In the genomic region with DNA sequence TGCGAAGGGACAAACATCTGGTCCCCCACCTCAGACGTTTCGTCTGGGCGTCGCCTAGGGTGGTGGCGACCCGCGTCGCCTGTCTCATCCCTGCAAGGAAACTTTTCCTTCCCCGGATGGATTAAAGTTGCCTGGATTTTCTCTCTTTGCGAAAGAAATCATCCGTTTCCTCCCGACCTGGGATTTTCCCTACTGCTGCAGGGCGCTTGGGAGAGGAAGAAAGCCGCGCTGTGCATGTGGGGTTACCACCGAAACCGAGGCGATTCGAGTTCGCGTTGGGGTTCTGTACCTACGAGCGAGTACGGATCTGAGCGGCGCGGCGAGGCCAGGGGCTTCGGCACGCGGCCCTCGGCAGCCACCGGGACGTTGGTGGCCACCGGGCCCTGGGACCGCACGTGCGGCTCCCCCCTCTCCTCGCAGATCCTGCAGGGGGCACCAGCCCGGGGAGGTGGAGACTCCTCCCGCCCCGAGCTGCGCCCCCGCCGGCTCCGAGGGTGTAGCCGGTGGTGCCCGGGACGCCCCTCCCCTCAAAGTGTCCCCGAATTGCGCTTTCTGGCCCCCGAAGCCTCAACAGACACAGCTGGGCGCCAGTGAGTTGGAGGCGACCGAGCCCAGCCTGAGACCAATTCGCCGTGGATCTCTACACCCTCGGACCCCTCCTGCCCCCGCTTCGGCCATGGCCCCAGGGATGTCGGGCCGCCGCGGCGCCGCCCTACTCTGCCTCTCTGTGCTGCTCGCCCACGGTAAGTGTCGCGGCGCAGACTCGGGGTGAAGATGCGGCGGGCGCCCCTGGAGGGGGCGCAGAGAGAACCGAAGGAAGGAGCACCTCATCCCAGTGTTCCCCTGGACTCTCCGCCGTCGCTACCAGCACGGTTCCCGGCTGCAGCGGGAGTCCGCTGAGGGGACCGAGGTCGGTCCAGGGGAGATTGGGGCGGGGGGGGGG, we compare ENCODE assay signal across 8 mouse cellular contexts. TPM values are rescaled to one million over a fixed set of nuclear protein-coding genes. Genes with fewer than 3 reads are reported as not detected.
DNase-seq lines count a peak whose midpoint lies in the region; ATAC-seq and TF ChIP-seq lines count a peak whose summit lies in the region.

TSS of gene Tmem132e (plus strand) at position 530 of the 943 bp plus-strand sequence.

- TF ChIP-seq POLR2A in spleen, adult 2 months (IDR thresholded peaks at IDR 0.05; ENCODE audit: low read depth, low read length): no peak

- H3K9ac ChIP-seq in heart, embryonic 14.5 days (ENCODE audit: low read length): peak within 1 kb of the TSS; percentile 54; the same call in 1 of the 2 replicates
- peak within 1 kb of the TSS; percentile 40; the same call in 1 of the 2 replicates for H3K9ac ChIP-seq in limb, embryonic 11.5 days (ENCODE audit: low read length)

- H3K27me3 ChIP-seq in spleen, adult 2 months (ENCODE audit: control insufficient read depth, insufficient read depth, low read length): peaks cover 33% of the 10 kb centered on the region
- peaks cover 94% of the 10 kb centered on the region for H3K27me3 ChIP-seq in heart, embryonic 14.5 days (ENCODE audit: control insufficient read depth, insufficient read depth, low read length)
- H3K27me3 ChIP-seq in limb, embryonic 11.5 days (ENCODE audit: control insufficient read depth, insufficient read depth, low read length): peaks cover 72% of the 10 kb centered on the region

- no peak for ATAC-seq in heart, embryonic 14.5 days (ENCODE audit: insufficient number of reproducible peaks, insufficient read depth, low FRiP score, low read depth)
- ATAC-seq in limb, embryonic 11.5 days (ENCODE audit: insufficient number of reproducible peaks, low FRiP score, low TSS enrichment, low read depth): peak; percentile 37; the same call in 1 of the 2 replicates

- no peak for TF ChIP-seq CTCF in spleen, adult 2 months (IDR thresholded peaks at IDR 0.05; ENCODE audit: extremely low read depth, insufficient read depth, insufficient read length, insufficient replicate concordance)

- peak within 1 kb of the TSS; percentile 90 for H3K4me2 ChIP-seq in heart, embryonic 14.5 days (ENCODE audit: low read length)
- H3K4me2 ChIP-seq in limb, embryonic 11.5 days (ENCODE audit: low read depth, severe bottlenecking): peak within 1 kb of the TSS; percentile 96

- H3K27ac ChIP-seq in spleen, adult 2 months (ENCODE audit: insufficient read depth, low read length): no peak within 1 kb of the TSS
- no peak within 1 kb of the TSS for H3K27ac ChIP-seq in heart, embryonic 14.5 days (replicated peaks in 1 of 2; ENCODE audit: control insufficient read depth in 1 of 2, insufficient read depth in 1 of 2, low read depth in 2 of 2, low read length in 2 of 2)
- no peak within 1 kb of the TSS for H3K27ac ChIP-seq in limb, embryonic 11.5 days (replicated peaks; ENCODE audit: low read depth, low read length)

- 2% methylated on average over 86 of the region's 88 CpGs for WGBS in spleen, adult 2 months
- under 1% methylated on average over 73 of the region's 88 CpGs for WGBS in heart, embryonic 14.5 days
- WGBS in limb, embryonic 11.5 days: under 1% methylated on average over 77 of the region's 88 CpGs

- H3K4me3 ChIP-seq in spleen, adult 2 months (ENCODE audit: extremely low read depth, insufficient read depth, insufficient read length): peak within 1 kb of the TSS; percentile 50
- peak within 1 kb of the TSS; percentile 47 for H3K4me3 ChIP-seq in heart, embryonic 14.5 days (ENCODE audit: control insufficient read depth in 1 of 2, insufficient read depth in 1 of 2, low read depth in 1 of 2, low read length in 2 of 2)
- peak within 1 kb of the TSS; percentile 49 for H3K4me3 ChIP-seq in limb, embryonic 11.5 days (ENCODE audit: low read depth, low read length)

- peak; percentile 23 for DNase-seq in cerebellum, adult 11 months
- DNase-seq in cerebellum, adult 11-12 months: no peak
- DNase-seq in spleen, adult 2 months (ENCODE audit: low read depth in 1 of 2, low spot score in 2 of 2): peak in 1 of 2 experiments; percentile 14
- DNase-seq in spleen, adult 12 weeks (ENCODE audit: low spot score): no peak
- peak; percentile 61 for DNase-seq in limb, embryonic 11.5 days (ENCODE audit: low spot score)
- peak; percentile 67 for DNase-seq in retina, embryonic 14.5 days (ENCODE audit: low spot score)
- no peak for DNase-seq in gastrocnemius, adult 8-10 months (ENCODE audit: low spot score in 2 of 2)

- H3K9me3 ChIP-seq in heart, embryonic 14.5 days (ENCODE audit: control insufficient read depth, low read length): no peaks in the 10 kb centered on the region
- no peaks in the 10 kb centered on the region for H3K9me3 ChIP-seq in limb, embryonic 11.5 days (ENCODE audit: control insufficient read depth, low read length)

- H3K36me3 ChIP-seq in spleen, adult 2 months (ENCODE audit: control insufficient read depth, insufficient read depth, low read length): no peaks in the 10 kb centered on the region
- no peaks in the 10 kb centered on the region for H3K36me3 ChIP-seq in heart, embryonic 14.5 days (ENCODE audit: control insufficient read depth, insufficient read depth, low read length)
- H3K36me3 ChIP-seq in limb, embryonic 11.5 days (ENCODE audit: control insufficient read depth, insufficient read depth, low read length): no peaks in the 10 kb centered on the region

- H3K4me1 ChIP-seq in spleen, adult 2 months (ENCODE audit: control insufficient read depth, insufficient read depth, insufficient read length): peaks cover 15% of the 10 kb centered on the region; the same call in 1 of the 2 replicates
- peaks cover 4 to 25% of the 10 kb centered on the region in 2 experiments; a peak in 3 of 4 replicates for H3K4me1 ChIP-seq in heart, embryonic 14.5 days (ENCODE audit: control insufficient read depth in 2 of 2, insufficient read depth in 2 of 2, low read length in 2 of 2)
- peaks cover 2% of the 10 kb centered on the region; the same call in 1 of the 2 replicates for H3K4me1 ChIP-seq in limb, embryonic 11.5 days (ENCODE audit: control insufficient read depth, insufficient read depth, low read length)

RNA-seq across cellular contexts. Expression of gene Tmem132e, which starts in this region (rescaled TPM):
- polyA plus RNA-seq in spleen, adult 2 months (2012; rRNA removed): 0.23 and 0.35 TPM in 2 replicates
- polyA plus RNA-seq in heart, embryonic 14.5 days (2014; fragmentation: Nextera tagmentation; extraction: Ambion mirVana): 0.15 and 0.32 TPM in 2 replicates
- 0.32 and 0.38 TPM in 2 replicates for polyA plus RNA-seq in limb, embryonic 11.5 days (2014; fragmentation: Nextera tagmentation; extraction: Ambion mirVana)
- not detected for total RNA-seq in gastrocnemius, adult 8-10 months (2022)

Comparison
In these comparisons a context has a peak if more than half of its experiments do, and no peak if none do; other contexts are left out.
1. DNase-seq: peak in cerebellum, adult 11 months (single experiment) and retina, embryonic 14.5 days (single experiment); none in cerebellum, adult 11-12 months (single experiment), spleen, adult 12 weeks (single experiment) and gastrocnemius, adult 8-10 months (0 of 2).
2. Peak in DNase-seq, ATAC-seq, H3K4me3 ChIP-seq, H3K9ac ChIP-seq and H3K4me2 ChIP-seq in limb, embryonic 11.5 days; RNA of the gene not detected or under 1 TPM.
3. Peak in every context shown above with its lines, with median percentiles within 50 percentile points of each other: H3K4me3 ChIP-seq.